Mouse (Mus musculus): ENCODE data around the gene Celf6.
A peak's percentile ranks its signal among the peaks of the same experiment; 100 is the strongest.

Celf6 gene

GRCm38 (mm10) chr9:59577844-59578504 is at the start of gene Celf6:
Gene Celf6 (plus strand): TSS chr9:59577917.
- peak; percentile 54 for DNase-seq

- DNase-seq: no peak
Measured at GRCm38 (mm10) chr9:59528274-59528673, 49.4 kb upstream of the Celf6 start.

GRCm38 (mm10) chr9:59531645-59532044 is 46.1 kb upstream of the Celf6 start:
- DNase-seq: no peak

- no peak for DNase-seq
Measured at GRCm38 (mm10) chr9:59533422-59533821, 44.3 kb upstream of the Celf6 start.

GRCm38 (mm10) chr9:59533889-59534288 is 43.8 kb upstream of the Celf6 start:
- DNase-seq: peak; percentile 19

- no peak for DNase-seq
Measured at GRCm38 (mm10) chr9:59537651-59538050, 40.1 kb upstream of the Celf6 start.

- peak; percentile 67 for DNase-seq
Measured at GRCm38 (mm10) chr9:59539441-59540137, 38.1 kb upstream of the Celf6 start, which contains the start of the genes Hexa and Tmem202. Gene Hexa (plus strand): TSS chr9:59539540. Gene Tmem202 (minus strand): TSS chr9:59539847.

- no peak for DNase-seq
Measured at GRCm38 (mm10) chr9:59541617-59542016, 36.1 kb upstream of the Celf6 start.

GRCm38 (mm10) chr9:59542766-59543324 is 34.9 kb upstream of the Celf6 start:
- no peak for DNase-seq

GRCm38 (mm10) chr9:59544739-59545138 is 33.0 kb upstream of the Celf6 start:
- no peak for DNase-seq

GRCm38 (mm10) chr9:59547869-59548268 is 29.8 kb upstream of the Celf6 start:
- DNase-seq: no peak

- DNase-seq: no peak
Measured at GRCm38 (mm10) chr9:59548961-59549487, 28.7 kb upstream of the Celf6 start.

GRCm38 (mm10) chr9:59550077-59550476 is 27.6 kb upstream of the Celf6 start:
- DNase-seq: no peak

GRCm38 (mm10) chr9:59551017-59551416 is 26.7 kb upstream of the Celf6 start:
- no peak for DNase-seq

GRCm38 (mm10) chr9:59551620-59552031 is 26.1 kb upstream of the Celf6 start:
- peak; percentile 29 for DNase-seq

GRCm38 (mm10) chr9:59552610-59553009 is 25.1 kb upstream of the Celf6 start:
- no peak for DNase-seq

- no peak for DNase-seq
Measured at GRCm38 (mm10) chr9:59553719-59554118, 24.0 kb upstream of the Celf6 start.

- DNase-seq: peak; percentile 54
Measured at GRCm38 (mm10) chr9:59565600-59565999, 12.1 kb upstream of the Celf6 start.

GRCm38 (mm10) chr9:59567111-59567510 is 10.6 kb upstream of the Celf6 start:
- peak; percentile 48 for DNase-seq

- DNase-seq: no peak
Measured at GRCm38 (mm10) chr9:59571852-59572251, 5.9 kb upstream of the Celf6 start.

GRCm38 (mm10) chr9:59577401-59577800 is 316 bp upstream of the Celf6 start:
- DNase-seq: no peak

- DNase-seq: no peak
Measured at GRCm38 (mm10) chr9:59578505-59578867, 769 bp downstream of the Celf6 start.

- peak; percentile 55 for DNase-seq
Measured at GRCm38 (mm10) chr9:59584871-59585308, 7.2 kb downstream of the Celf6 start.

GRCm38 (mm10) chr9:59588252-59588651 is 10.5 kb downstream of the Celf6 start:
- DNase-seq: no peak

All from kidney, adult 11 months (tissue).